Mouse (Mus musculus): ENCODE results near the gene Cyb5r4.
"Not testable (repeated sequence)": the region's sequence is repeated elsewhere in the genome, so short reads cannot be mapped to it uniquely, and the experiment has no call there.

Gene Cyb5r4

DNA sequence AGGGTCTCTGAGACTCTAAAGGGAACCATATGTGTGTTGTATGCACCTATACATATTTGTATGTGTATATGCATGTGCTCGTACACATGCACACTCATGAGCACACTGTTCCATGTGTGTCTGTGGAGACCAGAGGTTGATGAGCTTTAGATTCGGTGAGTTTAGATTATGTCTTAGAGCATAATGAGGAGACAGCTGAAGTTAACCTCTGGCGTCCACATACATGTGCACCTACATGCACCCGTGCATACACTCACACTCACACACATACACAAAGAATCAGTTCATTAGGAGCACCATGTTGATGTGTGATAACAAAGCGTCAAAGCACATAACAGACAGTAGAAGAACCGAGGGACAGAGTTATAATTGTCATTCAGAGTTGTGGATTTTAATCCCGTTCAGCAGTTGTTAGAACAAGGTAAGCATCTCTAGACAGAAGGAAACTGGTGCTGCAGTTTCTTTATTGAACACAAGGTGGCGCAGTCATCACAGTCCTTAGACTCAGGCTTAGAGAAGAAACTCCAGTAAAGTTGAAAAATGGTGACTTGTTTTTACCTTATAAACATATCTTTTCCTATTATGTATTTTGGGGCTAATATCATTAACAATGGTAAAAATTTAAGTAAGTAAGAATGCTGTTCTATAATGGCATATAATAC is 5.7 kb downstream of the Cyb5r4 start:
- DNase-seq (ENCODE audit: low spot score): no peak

DNA sequence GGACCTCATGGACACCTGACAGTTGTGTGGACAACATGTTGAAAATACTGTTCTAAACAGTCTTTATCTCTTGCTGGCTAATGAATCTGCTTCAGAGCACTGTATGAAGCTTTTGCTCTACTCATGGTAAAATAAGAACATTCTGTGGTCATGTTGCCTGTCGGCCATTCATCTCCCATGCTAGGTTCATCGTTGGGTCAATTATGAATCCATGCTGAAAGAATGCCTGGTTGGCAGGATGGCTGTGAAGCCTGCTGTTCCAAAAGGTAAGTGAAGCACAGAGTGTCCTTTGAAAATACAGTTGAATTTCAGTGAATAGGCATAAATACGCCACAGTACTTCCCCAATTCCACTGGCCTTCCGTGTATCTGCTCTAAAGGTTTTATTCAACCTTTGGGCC is 10.4 kb downstream of the Cyb5r4 start:
- no peak for DNase-seq (ENCODE audit: low spot score)

GRCm38 (mm10) chr9:87034831-87035580 is 13.2 kb downstream of the Cyb5r4 start:
- DNase-seq (ENCODE audit: low spot score): no peak

- no peak for DNase-seq (ENCODE audit: low spot score)
These were observed 27.6 kb downstream of the Cyb5r4 start for GRCm38 (mm10) chr9:87049425-87049824.

- DNase-seq (ENCODE audit: low spot score): no peak
These were observed 33.9 kb downstream of the Cyb5r4 start for GRCm38 (mm10) chr9:87055547-87056235.

GRCm38 (mm10) chr9:87062337-87062736 is 40.5 kb downstream of the Cyb5r4 start:
- DNase-seq (ENCODE audit: low spot score): no peak

- no peak for DNase-seq (ENCODE audit: low spot score)
These were observed 46.3 kb downstream of the Cyb5r4 start for GRCm38 (mm10) chr9:87068160-87068559.

DNA sequence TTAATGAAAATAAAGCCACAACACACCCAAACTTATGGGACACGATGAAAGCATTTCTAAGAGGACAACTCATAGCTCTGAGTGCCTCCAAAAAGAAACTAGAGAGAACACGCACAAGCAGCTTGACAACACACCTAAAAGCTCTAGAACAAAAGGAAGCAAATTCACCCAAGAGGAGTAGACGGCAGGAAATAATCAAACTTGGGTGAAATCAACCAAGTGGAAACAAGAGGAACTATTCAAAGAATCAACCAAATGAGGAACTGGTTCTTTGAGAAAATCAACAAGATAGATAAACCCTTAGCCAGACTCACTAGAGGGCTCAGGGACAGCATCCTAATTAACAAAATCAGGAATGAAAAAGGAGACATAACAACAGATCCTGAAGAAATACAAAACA is 49.8 kb downstream of the Cyb5r4 start:
- DNase-seq (ENCODE audit: low spot score): not testable (repeated sequence)

DNA sequence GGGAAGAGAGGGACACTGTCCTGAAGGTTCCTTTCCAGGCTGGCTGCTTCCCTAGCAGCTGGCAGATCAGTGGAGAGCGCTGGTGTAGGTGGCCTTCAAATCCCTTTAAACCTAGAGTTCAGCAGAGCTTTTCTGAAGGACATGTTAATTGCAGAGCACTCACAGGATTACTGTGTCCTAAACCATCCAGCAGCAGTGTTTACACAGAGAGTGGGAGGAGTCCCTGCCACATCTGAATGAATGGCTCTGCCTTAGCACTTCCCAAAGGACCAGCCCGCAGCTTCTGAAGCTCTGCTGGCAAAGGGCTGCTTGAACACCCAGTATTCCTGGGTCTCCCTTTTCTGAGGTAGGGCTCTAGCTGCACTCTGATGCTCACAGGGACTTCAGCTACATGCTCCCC is 56.1 kb downstream of the Cyb5r4 start:
- no peak for DNase-seq (ENCODE audit: low spot score)

GRCm38 (mm10) chr9:87079511-87079910 is 57.7 kb downstream of the Cyb5r4 start:
- no peak for DNase-seq (ENCODE audit: low spot score)

DNA sequence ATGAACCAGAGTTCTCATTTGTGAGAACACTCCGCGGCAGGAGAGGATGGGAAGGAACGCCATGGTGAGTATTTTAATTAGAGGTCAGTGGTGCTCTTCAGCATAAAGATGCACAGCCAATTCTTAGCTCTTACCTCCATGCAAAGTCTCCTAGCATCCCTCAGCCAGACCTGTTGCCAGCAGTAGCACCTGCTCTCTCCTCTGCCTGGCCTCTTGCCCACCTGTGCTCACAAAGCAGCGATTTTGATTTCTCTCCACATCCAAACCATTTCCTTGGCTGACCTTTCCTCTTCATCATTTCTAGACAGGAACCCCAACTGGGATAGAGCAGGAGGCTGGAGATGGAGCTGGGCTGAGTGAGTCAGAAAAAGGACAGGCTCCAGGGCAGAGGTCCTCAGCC is 65.2 kb downstream of the Cyb5r4 start:
- no peak for DNase-seq (ENCODE audit: low spot score)

GRCm38 (mm10) chr9:87097989-87098388 is 76.2 kb downstream of the Cyb5r4 start:
- no peak for DNase-seq (ENCODE audit: low spot score)

DNA sequence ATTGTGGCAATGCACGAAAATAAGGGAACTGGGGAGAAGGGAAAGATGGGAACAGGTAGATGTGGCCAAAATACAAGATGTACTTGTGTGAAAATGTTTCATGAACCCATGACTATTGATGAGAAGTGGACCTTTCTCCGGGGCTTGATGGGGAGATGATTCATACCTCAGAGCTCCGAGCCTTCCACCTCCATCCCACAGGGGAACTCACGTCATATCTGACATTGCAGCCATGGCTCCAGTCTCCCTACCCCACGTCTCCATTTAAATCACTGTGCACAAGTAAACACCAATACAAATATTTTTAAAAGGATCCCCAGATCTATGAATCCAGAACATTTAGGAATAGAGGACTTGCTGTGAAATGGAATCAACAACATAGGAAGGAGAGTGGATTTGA is 93.2 kb downstream of the Cyb5r4 start:
- DNase-seq (ENCODE audit: low spot score): no peak

GRCm38 (mm10) chr9:87115456-87115931 is 93.7 kb downstream of the Cyb5r4 start:
- no peak for DNase-seq (ENCODE audit: low spot score)

DNA sequence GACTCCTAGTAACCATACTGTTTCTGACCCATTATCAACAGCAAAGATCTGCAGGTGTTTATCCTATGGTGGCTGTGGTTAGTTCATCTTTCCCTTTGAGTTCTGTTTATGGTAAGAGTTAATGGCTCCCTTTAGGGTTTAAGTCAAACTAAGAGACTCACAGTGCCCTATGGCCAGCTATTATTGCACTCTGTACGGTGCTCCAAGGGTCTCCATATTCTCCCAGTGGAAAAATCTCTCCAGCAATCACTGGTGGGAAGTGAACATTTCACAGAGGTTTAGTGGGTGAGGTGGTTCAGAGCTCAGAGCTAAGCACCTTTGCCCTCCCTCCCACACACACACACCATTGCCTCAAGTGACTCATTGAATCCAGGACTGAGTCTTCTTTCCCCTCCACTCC is 94.2 kb downstream of the Cyb5r4 start:
- DNase-seq (ENCODE audit: low spot score): no peak

GRCm38 (mm10) chr9:87118996-87119395 is 97.2 kb downstream of the Cyb5r4 start:
- DNase-seq (ENCODE audit: low spot score): no peak

GRCm38 (mm10) chr9:87121956-87122493 is 100.2 kb downstream of the Cyb5r4 start:
- no peak for DNase-seq (ENCODE audit: low spot score)

- not testable (repeated sequence) for DNase-seq (ENCODE audit: low spot score)
These were observed 105.2 kb downstream of the Cyb5r4 start for GRCm38 (mm10) chr9:87127046-87127445.
